Mouse (Mus musculus) testis, adult 2 months (tissue): ENCODE data around the gene Gps1.

ENCODE experiments used
- CTCF ChIP-seq: fragments of 200-500 bp; IDR thresholded peaks from 2 replicates; pipeline ENCODE4 v1.5.1; 2012; ENCODE audit warnings: low read depth, mild to moderate bottlenecking, inconsistent platforms, low read length, moderate library complexity; ENCODE audit not compliant: control insufficient read depth, insufficient read depth, insufficient replicate concordance
- POLR2A ChIP-seq: fragments of 200-500 bp; IDR thresholded peaks from 2 replicates; pipeline ENCODE4 v1.6.1; 2012; ENCODE audit warnings: low read depth, mild to moderate bottlenecking, inconsistent platforms, low read length, moderate library complexity; ENCODE audit not compliant: control insufficient read depth

GRCm38 (mm10) chr11:120822831-120823550, 38.9 kb downstream of the Gps1 start:
- TF ChIP-seq POLR2A (peak; percentile 27; the same call in 1 of the 2 replicates), CTCF (no peak)
